Mouse (Mus musculus) macrophage (primary cell): Measurements from ENCODE around the gene Edf1. TPM values are rescaled to one million over a fixed set of nuclear protein-coding genes. Genes with fewer than 3 reads are reported as not detected.

Experiments used
- H3K27ac ChIP-seq: fragments of 350-480 bp; formaldehyde crosslinking; 2 replicates; pipeline ENCODE4 v1.9.0; 2021
- H3K36me3 ChIP-seq: fragments of 350-480 bp; formaldehyde crosslinking; 2 replicates; pipeline ENCODE4 v1.9.0; 2021; ENCODE audit errors: inconsistent target
- H3K4me3 ChIP-seq: fragments of 350-480 bp; formaldehyde crosslinking; 2 replicates; pipeline ENCODE4 v1.9.0; 2021; ENCODE audit errors: inconsistent target
- H3K79me2 ChIP-seq: fragments of 350-480 bp; formaldehyde crosslinking; 2 replicates; pipeline ENCODE4 v1.9.0; 2021; ENCODE audit errors: inconsistent target
- WGBS: methylation state at CpG from one replicate; pipeline ENCODE4 v1.1.7; 2026; ENCODE audit warnings: inconsistent platforms; ENCODE audit not compliant: missing documents; 5-methylcytosine and 5-hydroxymethylcytosine counted together
- polyA plus RNA-seq: library from polyadenylated mRNA; stranded (reverse); fragments of 250-400 nt; gene quantifications from 3 replicates; pipeline ENCODE4 v1.2.4, GENCODE M21; 2018; ENCODE audit warnings: inconsistent platforms

Edf1 gene
- polyA plus RNA-seq, 1 experiment from 2014 or later, result 258 TPM

GRCm38 (mm10) chr2:25583120-25583481, 25.5 kb downstream of the Edf1 start:
- Histone ChIP-seq H3K27ac (no peak overlapping the region), H3K79me2 (no peaks in the 10 kb centered on the region), H3K36me3 (peaks cover 27% of the 10 kb centered on the region), H3K4me3 (no peak overlapping the region)
- 96% methylated on average over 6 of the region's 6 CpGs for WGBS

- H3K27ac ChIP-seq, result no peak overlapping the region
- H3K4me3 ChIP-seq, result no peak overlapping the region
- H3K36me3 ChIP-seq, result peaks cover 27% of the 10 kb centered on the region
- no peaks in the 10 kb centered on the region for H3K79me2 ChIP-seq
- 76% methylated on average over 3 of the region's 4 CpGs for WGBS
Measured at GRCm38 (mm10) chr2:25583571-25583970, 25.9 kb downstream of the Edf1 start.

GRCm38 (mm10) chr2:25584152-25584551, 26.5 kb downstream of the Edf1 start:
- Histone ChIP-seq H3K4me3 (no peak overlapping the region), H3K27ac (no peak overlapping the region), H3K79me2 (no peaks in the 10 kb centered on the region), H3K36me3 (peaks cover 27% of the 10 kb centered on the region)
- WGBS, result 97% methylated on average over 3 of the region's 3 CpGs

GRCm38 (mm10) chr2:25584856-25585255, 27.2 kb downstream of the Edf1 start:
- Histone ChIP-seq H3K4me3 (no peak overlapping the region), H3K79me2 (no peaks in the 10 kb centered on the region), H3K27ac (no peak overlapping the region), H3K36me3 (peaks cover 27% of the 10 kb centered on the region)
- WGBS, result 100% methylated on average over 4 of the region's 4 CpGs

- H3K79me2 ChIP-seq, result no peaks in the 10 kb centered on the region
- no peak overlapping the region for H3K27ac ChIP-seq
- 88% methylated on average over 3 of the region's 3 CpGs for WGBS
- H3K36me3 ChIP-seq, result peaks cover 27% of the 10 kb centered on the region
- H3K4me3 ChIP-seq, result no peak overlapping the region
Measured at GRCm38 (mm10) chr2:25585601-25586000, 28.0 kb downstream of the Edf1 start.

GRCm38 (mm10) chr2:25587290-25587689, 29.6 kb downstream of the Edf1 start:
- Histone ChIP-seq H3K27ac (peak overlapping the region; percentile 79), H3K4me3 (no peak overlapping the region), H3K36me3 (peaks cover 30% of the 10 kb centered on the region), H3K79me2 (no peaks in the 10 kb centered on the region)
- 96% methylated on average over 8 of the region's 8 CpGs for WGBS

GRCm38 (mm10) chr2:25588227-25588907, 30.7 kb downstream of the Edf1 start:
- peak overlapping the region; percentile 79 for H3K27ac ChIP-seq
- H3K36me3 ChIP-seq, result peaks cover 36% of the 10 kb centered on the region
- no peak overlapping the region for H3K4me3 ChIP-seq
- no peaks in the 10 kb centered on the region for H3K79me2 ChIP-seq
- 82% methylated on average over 8 of the region's 8 CpGs for WGBS

- 83% methylated on average over 2 of the region's 2 CpGs for WGBS
- H3K36me3 ChIP-seq, result peaks cover 42% of the 10 kb centered on the region
Measured at GRCm38 (mm10) chr2:25591863-25592262, 34.2 kb downstream of the Edf1 start.

GRCm38 (mm10) chr2:25596765-25597510, 39.3 kb downstream of the Edf1 start:
- peaks cover 85% of the 10 kb centered on the region for H3K36me3 ChIP-seq
- WGBS, result 98% methylated on average over 5 of the region's 5 CpGs
- H3K79me2 ChIP-seq, result no peaks in the 10 kb centered on the region
- no peak overlapping the region for H3K4me3 ChIP-seq
- H3K27ac ChIP-seq, result no peak overlapping the region

More at GRCm38 (mm10) chr2:25591863-25592262, 34.2 kb downstream of the Edf1 start:
- no peak overlapping the region for H3K27ac ChIP-seq
- no peak overlapping the region for H3K4me3 ChIP-seq
- no peaks in the 10 kb centered on the region for H3K79me2 ChIP-seq

GRCm38 (mm10) chr2:25598749-25599148, 41.1 kb downstream of the Edf1 start:
- Histone ChIP-seq H3K36me3 (peaks cover 82% of the 10 kb centered on the region), H3K4me3 (no peak overlapping the region), H3K79me2 (peaks cover 12% of the 10 kb centered on the region; the same call in 1 of the 2 replicates), H3K27ac (no peak overlapping the region)
- 93% methylated on average over 1 of the region's 1 CpGs for WGBS

GRCm38 (mm10) chr2:25600037-25600436, 42.4 kb downstream of the Edf1 start:
- Histone ChIP-seq H3K79me2 (peaks cover 25% of the 10 kb centered on the region; the same call in 1 of the 2 replicates), H3K36me3 (peaks cover 75% of the 10 kb centered on the region), H3K27ac (no peak overlapping the region), H3K4me3 (no peak overlapping the region)
- 88% methylated on average over 2 of the region's 2 CpGs for WGBS

GRCm38 (mm10) chr2:25602526-25602925, 44.9 kb downstream of the Edf1 start:
- no peak overlapping the region for H3K27ac ChIP-seq
- WGBS, result 93% methylated on average over 4 of the region's 5 CpGs
- no peak overlapping the region for H3K4me3 ChIP-seq
- H3K79me2 ChIP-seq, result peaks cover 49% of the 10 kb centered on the region
- peaks cover 50% of the 10 kb centered on the region for H3K36me3 ChIP-seq

GRCm38 (mm10) chr2:25607761-25608622, 50.3 kb downstream of the Edf1 start, which contains the start of gene Rabl6:
Gene Rabl6, minus strand, starts transcription at chr2:25608521.
- under 1% methylated on average over 64 of the region's 80 CpGs for WGBS
- Histone ChIP-seq H3K36me3 (peaks cover 4% of the 10 kb centered on the region; the same call in 1 of the 2 replicates), H3K27ac (no peak within 1 kb of the TSS), H3K79me2 (peaks cover 49% of the 10 kb centered on the region), H3K4me3 (peak within 1 kb of the TSS; percentile 42)

GRCm38 (mm10) chr2:25608671-25609070, 51.0 kb downstream of the Edf1 start:
- Histone ChIP-seq H3K36me3 (peaks cover under 1% of the 10 kb centered on the region; the same call in 1 of the 2 replicates), H3K27ac (no peak overlapping the region), H3K79me2 (peaks cover 42% of the 10 kb centered on the region), H3K4me3 (no peak overlapping the region)
- 56% methylated on average over 10 of the region's 10 CpGs for WGBS
